Mouse (Mus musculus): ENCODE measurements at regions not wholly inside any gene's neighbourhood (a gene's known extent, or its start where the extent isn't known, plus 50 kb on each side); places are given as distances from the start of the nearest gene placed in this dataset.

- intact Hi-C loops (cut with DNase I): no loop called here
- TF ChIP-seq POLR2A (IDR thresholded peaks at IDR 0.05; ENCODE audit: insufficient read depth, low read depth, low read length): no peak
- Histone ChIP-seq H3K27me3 (ENCODE audit: control insufficient read depth, insufficient read depth, low read length) (no peaks in the 10 kb centered on the region), H3K27ac (no peak overlapping the region), H3K4me1 (ENCODE audit: control insufficient read depth, insufficient read depth, low read length) (no peaks in the 10 kb centered on the region), H3K4me3 (no peak overlapping the region), H3K79me2 (replicated peaks; ENCODE audit: control insufficient read depth, insufficient read depth, low read length) (no peaks in the 10 kb centered on the region), H3K9ac (ENCODE audit: low read depth, low read length) (no peak overlapping the region), H3K36me3 (ENCODE audit: control insufficient read depth, insufficient read depth, low read length) (no peaks in the 10 kb centered on the region)
- 78% methylated on average over 1 of the region's 1 CpGs for WGBS
- no peak for DNase-seq
These were observed 263.5 kb downstream of the Tecrl start for GRCm38 (mm10) chr5:83091483-83091882.

- no peak overlapping the region for H3K9ac ChIP-seq (ENCODE audit: low read depth, low read length)
- H3K36me3 ChIP-seq (ENCODE audit: control insufficient read depth, insufficient read depth, low read length): no peaks in the 10 kb centered on the region
- DNase-seq: peak in 1 of 2 experiments; percentile 3
- 58% methylated on average over 3 of the region's 3 CpGs for WGBS
- H3K4me3 ChIP-seq: no peak overlapping the region
- H3K4me1 ChIP-seq (ENCODE audit: control insufficient read depth, insufficient read depth, low read length): no peaks in the 10 kb centered on the region
- no peak for TF ChIP-seq CTCF (IDR thresholded peaks at IDR 0.05)
- no peak for TF ChIP-seq POLR2A (IDR thresholded peaks at IDR 0.05; ENCODE audit: insufficient read depth, low read depth, low read length)
- TF ChIP-seq EP300 (IDR thresholded peaks at IDR 0.05; ENCODE audit: insufficient read depth, low read depth, low read length): no peak
- H3K27me3 ChIP-seq (ENCODE audit: control insufficient read depth, insufficient read depth, low read length): no peaks in the 10 kb centered on the region
- H3K27ac ChIP-seq: no peak overlapping the region
- intact Hi-C loops (cut with DNase I): loop anchor here (5.0 kb wide), 1 partner anchor 88 kb away; no protein-coding TSS in a partner anchor
- no peaks in the 10 kb centered on the region for H3K79me2 ChIP-seq (replicated peaks; ENCODE audit: control insufficient read depth, insufficient read depth, low read length)
These were observed 300.2 kb downstream of the Tecrl start for GRCm38 (mm10) chr5:83054819-83055218.

GRCm38 (mm10) chr5:83047214-83047613 is 307.8 kb downstream of the Tecrl start:
- Histone ChIP-seq H3K27ac (no peak overlapping the region), H3K4me1 (ENCODE audit: control insufficient read depth, insufficient read depth, low read length) (no peaks in the 10 kb centered on the region), H3K36me3 (ENCODE audit: control insufficient read depth, insufficient read depth, low read length) (no peaks in the 10 kb centered on the region), H3K9ac (ENCODE audit: low read depth, low read length) (no peak overlapping the region), H3K79me2 (replicated peaks; ENCODE audit: control insufficient read depth, insufficient read depth, low read length) (no peaks in the 10 kb centered on the region), H3K4me3 (no peak overlapping the region), H3K27me3 (ENCODE audit: control insufficient read depth, insufficient read depth, low read length) (no peaks in the 10 kb centered on the region)
- DNase-seq: no peak
- intact Hi-C loops (cut with DNase I): no loop called here
- 73% methylated on average over 1 of the region's 1 CpGs for WGBS
- TF ChIP-seq EP300 (IDR thresholded peaks at IDR 0.05; ENCODE audit: insufficient read depth, low read depth, low read length) (no peak), CTCF (IDR thresholded peaks at IDR 0.05) (no peak), POLR2A (IDR thresholded peaks at IDR 0.05; ENCODE audit: insufficient read depth, low read depth, low read length) (no peak)

- H3K27ac ChIP-seq: no peak overlapping the region
- H3K9ac ChIP-seq (ENCODE audit: low read depth, low read length): no peak overlapping the region
- H3K4me3 ChIP-seq: no peak overlapping the region
- intact Hi-C loops (cut with DNase I): no loop called here
- no peaks in the 10 kb centered on the region for H3K4me1 ChIP-seq (ENCODE audit: control insufficient read depth, insufficient read depth, low read length)
- no peak for TF ChIP-seq CTCF (IDR thresholded peaks at IDR 0.05)
- no peak for TF ChIP-seq EP300 (IDR thresholded peaks at IDR 0.05; ENCODE audit: insufficient read depth, low read depth, low read length)
- TF ChIP-seq POLR2A (IDR thresholded peaks at IDR 0.05; ENCODE audit: insufficient read depth, low read depth, low read length): no peak
- 70% methylated on average over 2 of the region's 2 CpGs for WGBS
- H3K27me3 ChIP-seq (ENCODE audit: control insufficient read depth, insufficient read depth, low read length): no peaks in the 10 kb centered on the region
- no peaks in the 10 kb centered on the region for H3K36me3 ChIP-seq (ENCODE audit: control insufficient read depth, insufficient read depth, low read length)
- no peak for DNase-seq
- no peaks in the 10 kb centered on the region for H3K79me2 ChIP-seq (replicated peaks; ENCODE audit: control insufficient read depth, insufficient read depth, low read length)
These were observed 325.3 kb downstream of the Tecrl start for GRCm38 (mm10) chr5:83029703-83030102.

GRCm38 (mm10) chr5:83006038-83006437 is 349.0 kb downstream of the Tecrl start:
- intact Hi-C loops (cut with DNase I): no loop called here
- H3K27ac ChIP-seq: no peak overlapping the region
- no peak for TF ChIP-seq EP300 (IDR thresholded peaks at IDR 0.05; ENCODE audit: insufficient read depth, low read depth, low read length)
- TF ChIP-seq POLR2A (IDR thresholded peaks at IDR 0.05; ENCODE audit: insufficient read depth, low read depth, low read length): no peak
- TF ChIP-seq CTCF (IDR thresholded peaks at IDR 0.05): no peak

GRCm38 (mm10) chr5:82989056-82989455 is 365.9 kb downstream of the Tecrl start:
- Histone ChIP-seq H3K27me3 (ENCODE audit: control insufficient read depth, insufficient read depth, low read length) (no peaks in the 10 kb centered on the region), H3K4me3 (no peak overlapping the region), H3K9ac (ENCODE audit: low read depth, low read length) (no peak overlapping the region), H3K27ac (no peak overlapping the region), H3K79me2 (replicated peaks; ENCODE audit: control insufficient read depth, insufficient read depth, low read length) (no peaks in the 10 kb centered on the region), H3K36me3 (ENCODE audit: control insufficient read depth, insufficient read depth, low read length) (no peaks in the 10 kb centered on the region), H3K4me1 (ENCODE audit: control insufficient read depth, insufficient read depth, low read length) (no peaks in the 10 kb centered on the region)
- intact Hi-C loops (cut with DNase I): no loop called here
- TF ChIP-seq CTCF (IDR thresholded peaks at IDR 0.05): no peak
- no peak for TF ChIP-seq POLR2A (IDR thresholded peaks at IDR 0.05; ENCODE audit: insufficient read depth, low read depth, low read length)
- TF ChIP-seq EP300 (IDR thresholded peaks at IDR 0.05; ENCODE audit: insufficient read depth, low read depth, low read length): no peak
- WGBS: 73% methylated on average over 5 of the region's 5 CpGs
- DNase-seq: peak in 1 of 2 experiments; percentile 6

More at GRCm38 (mm10) chr5:83006038-83006437, 349.0 kb downstream of the Tecrl start:
- no peak overlapping the region for H3K4me3 ChIP-seq
- DNase-seq: no peak
- no peaks in the 10 kb centered on the region for H3K79me2 ChIP-seq (replicated peaks; ENCODE audit: control insufficient read depth, insufficient read depth, low read length)
- no peaks in the 10 kb centered on the region for H3K4me1 ChIP-seq (ENCODE audit: control insufficient read depth, insufficient read depth, low read length)
- H3K9ac ChIP-seq (ENCODE audit: low read depth, low read length): no peak overlapping the region
- H3K36me3 ChIP-seq (ENCODE audit: control insufficient read depth, insufficient read depth, low read length): no peaks in the 10 kb centered on the region
- no peaks in the 10 kb centered on the region for H3K27me3 ChIP-seq (ENCODE audit: control insufficient read depth, insufficient read depth, low read length)
